Mouse (Mus musculus) heart, adult 18-20 months (tissue): ENCODE data around the gene Rhoh. TPM values are rescaled to one million over a fixed set of nuclear protein-coding genes. Genes with fewer than 3 reads are reported as not detected.
A peak's percentile ranks its signal among the peaks of the same experiment; 100 is the strongest.

Source experiments
- DNase-seq, 2 experiments: peaks; one replicate each; pipeline ENCODE4 v3.0.0; 2021 to 2022; ENCODE audit warnings: mixed read lengths in 1 of 2
- total RNA-seq, 2 experiments: library from RNA; stranded (reverse); gene quantifications; 2 replicates each; pipeline ENCODE4 v1.2.3; 2021

Rhoh gene
- total RNA-seq, 2 experiments from 2014 or later = 0.45 to 1.4 TPM

GRCm38 (mm10) chr5:65895121-65895692 is 34.2 kb downstream of the Rhoh start:
- DNase-seq = no peak

DNA sequence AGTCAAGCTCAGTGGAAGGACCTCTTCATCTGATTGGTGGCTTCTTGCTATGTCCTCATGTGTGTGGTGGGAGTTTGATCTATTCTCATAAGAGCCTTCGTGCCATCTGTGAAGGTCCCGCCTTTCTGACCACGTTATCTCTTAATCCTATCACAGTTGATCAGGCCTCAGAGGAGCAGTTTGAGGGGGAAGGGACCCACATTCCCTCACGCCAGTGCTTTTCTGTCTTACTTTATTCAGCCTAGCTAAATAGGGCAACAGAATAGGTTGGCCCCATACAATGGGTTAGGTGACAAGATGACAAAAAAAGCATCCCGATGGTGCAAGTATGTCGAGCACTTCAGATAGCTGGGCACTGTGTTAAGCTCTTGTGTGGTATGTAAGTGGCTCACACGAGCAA is 34.8 kb downstream of the Rhoh start:
- DNase-seq = no peak

DNA sequence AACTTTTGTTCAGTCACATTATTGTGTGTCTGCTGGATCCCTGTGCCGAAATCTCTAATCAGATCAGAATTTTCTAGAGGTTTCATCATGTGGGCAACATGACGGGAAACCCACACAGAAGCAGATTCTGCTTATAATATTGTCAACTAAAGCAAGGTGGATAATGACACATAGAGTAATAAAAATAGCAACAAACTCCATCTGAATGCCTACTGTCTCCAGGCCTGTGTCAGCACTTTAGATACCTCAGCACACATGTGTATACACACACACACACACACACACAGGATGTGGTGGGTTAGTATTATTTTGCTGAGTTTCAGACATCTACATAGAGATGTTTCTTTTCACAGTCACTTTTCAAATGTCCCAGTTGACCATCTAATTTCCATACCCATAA is 36.7 kb downstream of the Rhoh start:
- DNase-seq = no peak

GRCm38 (mm10) chr5:65898683-65899082 is 37.7 kb downstream of the Rhoh start:
- no peak for DNase-seq

GRCm38 (mm10) chr5:65900113-65900512 is 39.1 kb downstream of the Rhoh start:
- no peak for DNase-seq

DNA sequence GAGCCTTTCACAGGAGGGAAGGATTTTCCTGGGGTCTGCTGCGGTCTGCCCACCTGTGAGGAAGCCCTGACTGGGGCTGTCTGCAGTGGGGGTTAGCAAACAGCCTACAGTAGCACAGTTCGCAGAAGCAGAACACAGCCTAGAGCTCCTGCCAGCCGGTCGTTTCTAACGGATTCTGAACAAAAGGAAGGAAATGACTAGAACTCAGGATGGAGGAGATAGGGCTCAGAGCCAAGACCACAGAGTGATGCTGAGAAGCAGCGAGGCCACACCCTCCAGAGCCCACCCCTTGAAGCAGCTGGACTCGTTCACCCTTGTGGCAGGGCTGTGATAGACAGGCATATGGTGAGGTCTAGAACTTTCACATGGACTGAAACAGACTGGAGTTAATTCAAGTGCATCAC is 39.9 kb downstream of the Rhoh start:
- DNase-seq = peak; percentile 18 to 26

GRCm38 (mm10) chr5:65901868-65902418 is 40.9 kb downstream of the Rhoh start:
- no peak for DNase-seq

DNA sequence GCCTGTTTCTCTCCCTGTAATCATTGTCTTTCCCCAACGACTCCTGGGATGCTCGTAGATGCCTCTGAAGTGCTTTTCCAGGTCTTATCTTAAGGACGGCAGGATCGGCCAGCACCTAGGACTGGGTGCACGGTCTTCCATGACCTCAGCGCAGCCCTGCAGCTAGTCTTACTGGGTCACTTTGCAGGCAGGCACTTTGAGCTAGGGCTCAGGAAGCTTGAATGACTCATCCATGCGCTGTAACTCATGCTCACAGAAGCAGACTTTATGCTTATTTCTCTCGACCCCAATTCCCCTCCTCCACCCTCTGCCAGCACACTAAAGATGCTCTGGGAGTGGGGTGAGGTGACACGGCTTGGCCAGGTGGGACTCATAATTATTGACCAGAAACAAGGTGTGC is 41.8 kb downstream of the Rhoh start:
- no peak for DNase-seq

- no peak for DNase-seq
Measured at GRCm38 (mm10) chr5:65904476-65904875, 43.5 kb downstream of the Rhoh start.

GRCm38 (mm10) chr5:65908751-65909150 is 47.7 kb downstream of the Rhoh start:
- no peak for DNase-seq

GRCm38 (mm10) chr5:65909321-65909720 is 48.3 kb downstream of the Rhoh start:
- no peak for DNase-seq

DNA sequence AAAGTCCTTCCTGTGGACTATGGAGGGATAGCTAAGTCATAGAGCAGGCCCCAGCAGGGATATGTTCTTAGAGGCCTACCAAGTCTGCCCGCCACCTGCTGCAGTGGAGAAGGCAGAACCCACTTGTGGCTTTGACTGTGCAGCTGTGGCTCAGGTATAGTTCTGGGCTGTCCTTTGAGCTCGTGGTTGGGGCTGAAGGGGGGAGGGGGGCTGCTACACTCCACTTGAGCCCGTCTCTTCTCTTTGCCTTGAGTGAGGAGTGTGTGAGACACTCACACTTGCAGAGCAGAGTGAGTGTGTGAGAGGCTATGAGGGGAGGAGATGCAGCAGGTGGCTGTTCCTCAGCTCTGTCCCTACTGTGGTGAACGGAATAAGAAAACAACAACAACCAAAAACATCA is 49.4 kb downstream of the Rhoh start:
- no peak for DNase-seq

GRCm38 (mm10) chr5:65911676-65912075 is 50.7 kb downstream of the Rhoh start:
- DNase-seq = no peak

GRCm38 (mm10) chr5:65912201-65912600 is 51.2 kb downstream of the Rhoh start:
- DNase-seq = no peak

GRCm38 (mm10) chr5:65913126-65913525 is 52.1 kb downstream of the Rhoh start:
- DNase-seq = no peak

DNA sequence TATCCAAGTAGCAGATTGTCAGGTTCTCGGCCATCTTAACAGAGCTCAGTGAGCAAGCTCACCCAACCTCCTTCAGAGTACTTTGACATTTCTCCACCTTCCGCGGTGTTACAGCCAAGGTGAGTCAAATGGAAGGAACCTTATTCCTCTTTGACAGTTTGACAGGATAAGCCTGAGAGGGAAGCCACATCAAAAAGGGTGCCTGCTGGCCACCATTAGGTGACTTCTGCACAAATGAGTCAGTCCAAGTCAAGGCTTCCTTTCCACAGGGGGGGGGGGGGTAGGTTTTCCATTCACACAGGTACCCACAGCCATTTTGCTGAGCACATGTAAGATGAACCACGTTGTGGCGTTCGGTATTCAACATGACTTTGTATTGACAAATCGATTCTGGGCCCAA is 53.3 kb downstream of the Rhoh start:
- DNase-seq = no peak

DNA sequence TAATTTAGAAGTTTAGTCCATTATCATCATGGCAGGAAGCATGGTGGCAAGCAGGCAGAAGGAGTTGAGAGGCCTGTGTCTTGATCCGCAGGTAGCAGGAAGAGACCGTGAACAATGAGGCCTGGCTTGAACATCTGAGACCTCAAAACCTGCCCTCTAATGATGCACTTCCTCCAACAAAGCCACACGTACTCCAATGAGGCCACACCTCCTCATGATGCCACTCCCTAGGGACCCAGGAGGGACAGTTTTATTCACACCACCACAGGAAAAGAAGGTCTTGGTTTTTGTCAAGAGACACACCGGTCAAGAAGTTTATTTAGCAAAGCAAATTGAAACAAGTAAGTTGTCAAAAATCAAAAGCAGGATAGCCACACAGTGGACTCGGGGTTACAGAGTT is 55.9 kb downstream of the Rhoh start:
- DNase-seq = no peak

DNA sequence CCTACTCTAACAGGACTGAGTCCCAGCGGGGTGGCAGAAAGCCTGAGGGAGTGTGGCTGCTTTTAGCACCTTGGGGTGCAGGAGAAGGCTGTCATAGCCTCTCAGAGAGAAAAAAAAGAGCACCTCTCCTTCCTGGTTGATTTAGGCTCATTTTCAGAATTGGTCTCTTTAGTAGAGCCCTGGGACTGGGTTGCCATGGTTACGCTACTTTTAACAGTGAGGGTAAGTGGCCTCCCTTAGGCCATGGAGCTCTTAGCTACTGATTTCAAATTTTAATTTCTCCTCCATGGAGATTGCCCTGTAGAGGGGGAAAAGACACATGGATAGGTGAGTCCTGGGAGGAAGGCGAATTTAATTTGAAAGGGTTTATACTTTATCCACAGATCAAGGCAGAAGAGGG is 57.6 kb downstream of the Rhoh start:
- DNase-seq = no peak

DNA sequence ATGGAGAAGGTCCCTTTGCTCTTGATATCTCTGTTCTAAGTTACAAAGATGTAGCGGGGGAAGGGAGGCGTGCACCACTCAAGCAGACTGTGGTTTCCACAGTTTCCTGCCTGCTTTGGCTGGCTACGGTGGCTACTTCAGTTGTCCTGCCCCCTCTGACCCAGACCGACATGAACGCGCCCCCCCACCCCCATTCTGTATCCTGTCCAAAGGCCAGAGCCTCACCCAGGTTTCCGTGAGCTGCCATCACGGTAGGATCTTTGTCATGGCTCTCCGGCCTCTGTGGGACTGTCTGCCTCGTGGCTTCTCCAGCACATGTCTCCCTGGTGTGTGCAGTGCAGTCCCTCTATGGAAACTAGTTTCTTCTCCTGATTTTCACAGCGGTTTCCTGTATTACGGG is 58.3 kb downstream of the Rhoh start:
- DNase-seq = peak in 1 of 2 experiments; percentile 11

DNA sequence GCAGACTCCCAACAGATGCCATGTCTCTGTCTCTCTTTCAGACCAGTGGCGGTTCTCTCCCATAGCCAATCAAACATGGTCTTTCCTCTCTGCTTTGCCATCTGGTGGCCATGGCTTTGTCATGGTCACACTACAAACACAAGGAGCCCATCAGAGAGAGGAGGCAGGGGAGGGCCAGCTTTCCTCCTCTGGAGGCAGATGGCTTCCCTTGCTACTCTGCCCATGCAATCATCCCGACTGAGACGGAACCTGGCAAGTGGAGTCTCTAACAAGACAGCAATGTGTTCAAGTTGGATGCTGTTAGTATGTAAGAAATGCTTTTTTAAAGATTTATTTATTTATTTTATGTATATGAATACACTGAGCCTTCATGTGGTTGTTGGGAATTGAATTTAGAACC is 58.9 kb downstream of the Rhoh start:
- DNase-seq = no peak

DNA sequence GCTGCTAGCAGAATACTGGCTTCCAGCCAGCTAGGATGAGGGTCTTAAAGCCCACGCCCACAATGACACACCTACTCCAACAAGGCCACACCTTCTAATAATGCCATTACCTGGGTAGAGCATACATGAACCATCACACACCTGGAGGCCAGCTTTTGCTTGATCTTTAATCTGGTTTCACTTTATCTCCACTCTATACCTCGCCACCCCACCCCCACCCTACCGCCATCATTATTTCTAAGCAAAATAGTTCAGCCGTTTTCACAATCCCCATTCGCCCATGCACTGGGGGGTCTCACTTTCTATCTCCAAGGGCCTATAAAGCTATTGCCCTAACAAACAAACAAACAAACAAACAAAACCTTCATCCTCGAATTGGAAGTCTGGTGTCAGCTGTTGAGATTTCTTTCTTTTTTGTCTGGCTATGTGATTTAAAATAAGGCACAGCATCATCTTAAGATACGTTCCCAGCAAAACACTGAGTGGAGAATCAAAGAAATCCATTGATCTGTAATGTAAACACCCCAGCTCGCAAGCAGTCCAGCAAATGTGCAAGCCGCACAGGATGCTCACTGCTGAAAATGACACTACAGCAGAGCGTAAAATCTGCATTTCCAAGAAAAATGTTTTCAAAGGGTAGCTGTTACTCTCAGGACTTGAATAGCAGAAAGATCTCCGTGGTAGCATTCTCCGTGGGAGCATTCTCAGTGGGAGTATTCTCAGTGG is 59.9 kb downstream of the Rhoh start:
- DNase-seq = no peak

DNA sequence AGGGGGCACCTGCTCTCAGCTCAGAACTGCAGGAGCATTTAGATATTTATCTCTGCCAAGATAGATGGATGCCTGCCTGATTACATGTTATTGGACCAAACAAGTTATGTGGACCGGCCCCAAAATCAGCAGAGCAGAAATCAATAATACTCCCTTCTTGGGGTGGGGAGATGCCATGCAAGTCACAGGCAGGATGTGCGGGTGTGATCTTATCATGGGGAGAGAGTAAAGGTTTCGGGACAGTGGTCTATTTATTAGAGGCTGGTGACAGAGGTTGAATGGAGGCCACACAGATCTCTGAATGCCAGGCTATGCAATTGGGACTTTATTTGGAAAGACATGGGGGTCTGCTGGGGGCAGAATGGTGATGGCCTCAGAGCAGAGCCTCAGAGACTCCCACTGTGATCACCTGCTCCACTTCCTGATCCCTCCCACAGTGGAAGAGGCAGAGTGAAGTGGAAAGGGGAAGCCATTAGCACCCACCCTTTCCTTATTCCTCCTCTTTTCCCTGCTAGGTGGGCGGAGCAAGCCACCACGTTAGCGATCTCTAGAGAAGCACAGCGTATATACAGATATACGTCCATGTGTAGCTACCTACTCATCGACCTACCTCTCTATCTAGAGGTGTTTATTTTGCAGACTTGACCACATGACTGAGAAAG is 60.6 kb downstream of the Rhoh start:
- no peak for DNase-seq

GRCm38 (mm10) chr5:65926666-65927065 is 65.7 kb downstream of the Rhoh start:
- DNase-seq = no peak
